Mouse (Mus musculus): ENCODE data around the gene Adam22. TPM values are rescaled to one million over a fixed set of nuclear protein-coding genes. Genes with fewer than 3 reads are reported as not detected.
A peak's percentile ranks its signal among the peaks of the same experiment; 100 is the strongest.
"Not testable (repeated sequence)": the region's sequence is repeated elsewhere in the genome, so short reads cannot be mapped to it uniquely, and the experiment has no call there.

The Adam22 gene
- total RNA-seq, 2 experiments from 2014 or later: 1.3 to 2.3 TPM

DNA sequence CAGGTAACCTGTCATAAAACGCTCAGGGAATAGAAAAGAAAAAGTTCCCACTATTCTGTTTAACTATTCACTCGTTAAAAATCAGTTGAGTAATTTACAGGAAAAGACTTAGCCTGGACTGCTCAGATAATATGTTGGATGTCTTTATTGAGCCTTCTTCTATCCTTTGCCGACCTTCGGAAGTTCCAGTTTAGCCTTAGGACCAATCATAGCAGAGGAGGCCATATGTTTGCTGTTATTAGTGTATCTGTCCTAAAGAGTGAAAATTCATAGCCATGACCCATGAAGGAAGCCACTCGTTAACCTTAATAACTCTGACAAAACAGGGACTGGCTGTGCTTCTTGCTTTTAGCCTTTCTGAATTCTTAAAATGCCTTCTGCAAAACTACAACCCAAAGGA lies 41.3 kb downstream of the Adam22 start:
- no peak for DNase-seq

DNA sequence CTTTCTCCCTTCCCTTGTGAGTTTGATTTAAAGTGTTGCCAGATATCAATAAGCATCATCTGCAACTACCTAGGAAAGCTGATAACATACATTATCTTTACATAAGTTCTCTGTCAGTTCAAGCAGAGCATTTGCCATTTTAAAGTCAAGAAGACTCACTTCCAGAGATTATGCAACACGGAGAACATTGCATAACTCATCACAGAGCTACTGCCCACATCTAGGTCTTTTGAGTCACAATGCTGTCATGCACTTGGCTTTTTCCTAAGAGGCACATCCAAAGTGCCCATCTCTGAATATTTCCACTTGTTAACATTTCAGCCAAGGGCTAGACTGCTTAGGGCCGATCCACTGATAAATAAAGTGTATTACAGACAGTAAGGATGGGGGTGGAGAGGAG lies 55.6 kb downstream of the Adam22 start:
- no peak for DNase-seq

DNA sequence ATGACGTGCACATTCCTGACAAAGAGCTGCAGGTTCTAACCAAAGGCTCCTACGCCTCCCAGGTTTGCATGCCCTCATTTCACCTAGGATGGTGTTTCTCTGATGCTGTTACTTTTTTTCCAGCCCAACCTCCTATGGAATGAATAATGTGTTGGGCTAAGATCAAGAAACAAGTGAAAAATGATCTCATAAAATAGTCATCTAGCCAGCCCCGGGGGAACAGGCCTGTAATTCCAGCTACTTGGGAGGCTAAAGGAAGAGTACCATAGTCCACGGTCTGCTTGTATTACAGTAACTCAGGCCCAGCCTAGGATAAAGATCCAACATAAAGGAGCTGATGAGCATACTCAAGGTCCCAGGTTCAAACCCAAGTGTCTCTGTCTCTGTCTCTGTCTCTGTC lies 57.1 kb downstream of the Adam22 start:
- DNase-seq: peak; percentile 14

DNA sequence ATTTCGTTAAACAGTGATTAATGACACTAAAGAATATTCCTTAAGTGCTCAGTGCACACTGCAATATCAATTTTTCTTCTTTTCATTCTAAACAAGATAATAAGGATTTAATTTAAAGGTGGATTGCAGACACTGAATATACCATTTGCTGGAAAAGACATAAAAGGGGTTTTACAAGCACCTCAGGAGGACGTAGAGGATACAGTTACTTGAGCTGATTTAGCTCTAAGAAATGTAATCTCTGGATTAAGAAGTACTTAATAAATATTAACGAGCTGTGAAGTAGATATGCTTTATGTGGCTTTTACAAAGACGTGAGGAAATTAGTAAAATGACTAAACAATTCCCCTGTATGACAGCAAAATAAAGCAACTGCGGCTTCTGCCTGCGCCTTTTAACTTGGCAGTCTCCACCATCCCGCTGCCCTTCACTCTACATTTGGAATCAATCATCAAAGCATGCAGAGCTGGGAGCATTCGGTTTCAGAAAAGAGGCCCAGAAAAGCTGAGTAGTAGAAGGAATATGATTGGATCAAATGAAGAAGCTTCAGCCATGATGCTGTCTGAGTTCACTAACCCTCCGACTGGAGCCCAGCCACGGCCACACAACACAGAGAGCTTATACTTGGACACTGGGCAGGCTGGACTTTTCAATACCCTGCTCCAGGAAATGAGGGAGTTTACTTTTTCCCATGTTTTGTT lies 70.1 kb downstream of the Adam22 start:
- DNase-seq: no peak

DNA sequence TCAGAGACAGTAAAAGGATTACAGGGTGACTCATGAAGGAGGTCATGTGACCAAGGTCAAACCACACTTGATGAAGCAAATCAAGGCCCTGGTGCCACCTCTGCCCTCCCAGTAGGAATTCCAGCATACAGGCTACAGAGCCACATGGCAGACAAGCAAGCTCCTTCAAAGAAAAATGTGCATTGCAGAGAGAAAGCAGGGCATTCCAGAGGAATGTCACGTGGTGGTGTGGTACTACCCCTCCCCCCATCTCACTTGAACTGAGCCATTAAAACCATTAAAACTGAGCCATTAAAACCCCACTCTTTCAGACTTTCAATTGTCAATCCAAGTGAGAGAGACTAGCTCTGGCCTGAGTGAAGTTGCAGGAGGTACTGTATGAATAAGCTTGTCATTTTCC lies 74.7 kb downstream of the Adam22 start:
- no peak for DNase-seq

DNA sequence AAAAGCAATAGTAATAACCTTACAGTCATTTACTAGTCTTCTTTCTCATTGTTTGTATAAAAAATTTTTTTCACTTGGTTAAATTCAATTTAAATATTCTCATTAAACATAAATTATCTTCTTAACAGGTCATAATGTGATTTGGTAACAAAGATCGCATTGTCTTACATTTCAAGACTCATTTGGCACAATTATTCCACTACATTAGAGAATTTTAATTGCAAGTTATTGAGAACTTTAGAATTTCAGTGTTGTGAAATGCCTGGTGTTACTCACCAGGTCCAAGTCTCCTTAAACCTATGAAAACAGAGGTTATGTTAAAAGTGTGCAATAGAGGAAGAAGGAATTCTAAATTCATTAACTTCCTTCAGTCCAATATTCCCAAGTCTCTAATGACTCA lies 76.5 kb downstream of the Adam22 start:
- DNase-seq: no peak

DNA sequence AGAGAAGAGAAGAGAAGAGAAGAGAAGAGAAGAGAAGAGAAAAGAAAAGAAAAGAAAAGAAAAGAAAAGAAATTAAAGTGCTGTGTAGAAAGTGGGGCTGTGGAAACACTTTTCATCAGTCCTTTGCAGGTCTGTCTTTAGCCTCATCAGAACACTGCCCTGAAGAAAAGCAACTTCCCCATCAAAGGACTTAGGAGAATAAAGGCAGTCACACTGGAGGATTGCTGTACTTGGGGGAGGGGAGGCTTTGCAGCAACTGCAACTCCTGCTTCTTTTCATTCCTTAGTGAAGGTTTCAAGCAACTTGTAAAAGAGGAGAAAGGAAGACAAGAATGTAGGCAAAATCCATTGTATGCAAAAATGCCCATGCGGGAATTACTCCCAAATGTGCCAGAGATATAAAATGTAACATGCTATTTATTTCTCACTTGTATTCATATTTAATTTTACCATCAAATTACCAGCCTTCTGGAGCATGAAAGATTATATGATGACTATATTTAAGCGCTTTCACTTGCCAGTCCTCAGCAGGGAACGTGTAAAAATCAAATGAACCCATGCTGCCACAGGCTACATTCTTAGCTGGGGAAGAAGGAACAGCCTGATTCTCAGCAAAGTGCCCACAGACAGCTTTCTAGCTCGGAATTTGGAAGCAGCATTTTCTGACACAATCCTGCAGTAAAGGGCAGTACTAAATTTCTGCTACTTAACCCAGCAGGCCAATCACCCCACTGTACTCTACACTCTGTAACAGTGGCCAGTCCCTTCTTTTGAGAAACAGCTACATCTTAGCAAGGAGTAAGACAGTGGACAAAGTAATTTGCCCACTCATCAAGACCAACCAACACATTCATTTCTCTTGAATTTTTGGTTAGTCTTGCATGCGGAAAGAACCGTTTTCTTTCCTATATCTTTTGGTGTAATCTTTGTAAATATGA lies 78.0 kb downstream of the Adam22 start:
- no peak for DNase-seq

DNA sequence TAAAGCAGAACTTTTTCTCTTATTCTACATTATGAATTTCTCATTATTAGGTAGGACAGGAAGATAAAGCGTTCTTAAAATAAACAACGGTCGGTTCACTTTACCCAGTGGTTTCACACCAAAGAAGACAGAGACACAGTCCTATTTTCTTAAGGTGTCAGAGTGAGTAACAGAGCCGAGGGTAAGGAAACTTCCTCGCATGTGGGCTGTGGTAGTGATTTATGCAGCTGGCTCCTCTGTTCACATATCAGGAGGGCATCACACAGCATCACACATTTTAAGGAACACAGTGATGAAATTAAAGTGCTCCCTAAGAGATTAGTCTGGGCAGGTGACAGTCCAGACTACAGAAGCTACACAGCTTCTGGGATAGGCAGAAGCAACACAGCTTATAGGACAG lies 83.8 kb downstream of the Adam22 start:
- no peak for DNase-seq

DNA sequence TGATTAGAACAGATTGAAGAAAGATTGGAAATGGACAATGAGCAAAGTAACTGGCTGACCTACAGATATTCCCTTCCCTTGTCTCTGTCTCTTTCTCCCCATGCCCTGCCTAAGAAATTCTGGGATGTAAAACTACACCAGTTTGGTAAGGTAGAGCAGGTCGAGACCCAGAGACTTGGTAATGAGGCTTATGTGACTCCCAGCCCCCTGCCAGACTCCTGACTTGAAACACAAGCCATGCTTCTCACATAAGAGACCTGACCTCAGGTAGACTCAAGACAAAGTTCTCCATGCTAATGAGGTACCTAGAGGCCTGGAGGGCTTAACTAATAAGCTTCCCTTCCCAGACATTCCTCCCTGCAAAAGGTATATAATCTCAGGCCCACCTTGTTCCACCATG lies 91.8 kb downstream of the Adam22 start:
- no peak for DNase-seq

DNA sequence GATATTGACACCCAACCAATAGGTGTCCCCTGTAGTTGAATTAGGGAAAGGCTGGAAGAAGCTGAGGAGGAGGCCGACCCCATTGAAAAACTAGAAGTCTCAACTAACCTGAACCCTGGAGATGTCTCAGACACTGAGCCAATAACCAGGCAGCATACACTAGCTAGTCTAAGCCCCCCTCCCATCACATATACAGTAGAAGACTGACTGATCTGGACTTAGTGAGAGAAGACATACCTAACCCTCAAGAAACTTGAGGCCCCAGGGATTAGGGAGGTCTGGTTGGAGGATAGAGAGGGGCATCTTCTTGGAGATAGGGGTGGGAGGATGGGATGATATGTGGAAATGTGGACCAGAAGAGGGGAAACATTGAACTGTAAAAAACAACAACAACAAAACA lies 110.6 kb downstream of the Adam22 start:
- no peak for DNase-seq

DNA sequence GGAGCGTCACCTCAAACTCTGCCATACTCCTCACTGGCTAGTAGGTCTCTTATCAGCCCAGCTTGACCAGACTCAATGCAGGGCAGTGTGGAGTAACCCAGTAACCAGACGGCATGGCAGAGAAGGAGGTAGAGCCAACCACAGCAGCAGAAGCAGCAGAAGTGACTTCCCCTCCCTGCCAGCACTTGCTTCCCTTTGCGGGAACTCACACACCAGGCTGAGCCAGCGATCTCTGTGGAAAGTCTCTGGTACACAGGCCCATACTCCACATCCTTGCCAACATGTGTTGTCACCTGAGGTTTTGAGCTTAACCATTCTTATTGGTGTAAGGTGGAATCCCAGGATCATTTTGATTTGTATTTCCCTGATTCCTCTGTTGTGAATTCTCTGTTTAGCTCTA lies 111.5 kb downstream of the Adam22 start:
- no peak for DNase-seq

DNA sequence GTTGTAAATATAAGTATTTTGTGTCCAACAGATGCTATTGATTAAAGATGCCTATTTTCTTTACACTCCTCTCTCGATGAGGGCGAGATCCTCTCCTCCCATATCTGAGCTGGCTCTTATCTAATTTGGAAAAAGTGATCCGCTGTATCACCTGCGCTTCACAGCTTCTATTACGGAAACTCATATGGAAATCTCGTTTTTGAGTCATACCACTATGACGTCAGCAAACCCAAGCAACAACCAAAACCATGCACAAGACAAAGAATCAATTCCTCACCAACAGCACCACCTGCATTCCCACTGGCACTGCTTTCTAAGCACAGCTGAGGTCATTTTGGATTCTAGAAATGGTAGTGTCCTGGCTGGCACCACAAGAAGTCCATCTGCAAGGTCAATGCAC lies 123.3 kb downstream of the Adam22 start:
- DNase-seq: no peak

DNA sequence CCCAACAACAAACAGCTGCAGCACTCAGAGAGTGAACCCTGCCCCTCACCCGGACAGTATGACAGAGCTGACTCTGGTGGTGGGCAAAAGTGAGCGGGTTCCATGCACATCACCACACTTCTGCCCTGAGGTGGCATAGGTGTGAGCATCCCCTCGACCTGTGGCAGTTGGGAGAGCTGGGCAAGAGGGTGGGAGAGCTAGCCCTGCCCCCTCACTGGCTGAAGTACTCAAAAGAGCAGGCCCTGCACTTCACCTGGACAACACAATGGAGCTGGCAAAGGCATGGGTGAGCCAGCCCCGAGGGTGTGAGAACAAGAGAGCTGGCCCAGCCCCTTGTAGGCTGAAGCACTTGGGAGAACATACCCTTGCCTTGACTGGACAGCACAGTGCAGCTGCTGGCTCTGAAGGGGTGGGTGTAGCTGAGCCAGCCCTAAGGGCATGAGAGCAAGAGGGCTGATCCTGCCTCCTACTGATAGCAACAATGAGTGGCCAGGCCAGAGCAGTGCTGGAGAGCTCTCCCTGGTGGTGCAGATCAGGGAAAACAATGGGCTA lies 124.8 kb downstream of the Adam22 start:
- DNase-seq: no peak

DNA sequence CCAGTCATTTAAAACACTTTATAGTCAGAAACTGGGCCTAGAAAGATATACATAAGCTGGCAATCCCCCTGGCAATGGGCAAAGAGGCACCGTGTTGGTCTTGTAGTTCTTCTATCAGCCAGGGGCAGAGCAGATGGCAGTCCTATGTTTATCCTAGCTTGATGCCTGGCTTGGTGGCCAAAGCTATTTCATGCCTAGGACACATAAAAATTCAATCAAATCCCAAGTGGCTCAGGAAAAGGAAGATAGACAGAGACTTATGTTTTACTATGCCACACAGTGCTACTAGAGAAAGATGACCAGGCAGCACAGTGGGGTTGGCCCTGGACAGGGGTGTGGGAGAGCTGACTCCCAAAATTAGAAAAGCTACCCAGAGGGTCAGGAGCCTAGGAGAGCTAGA lies 125.3 kb downstream of the Adam22 start:
- no peak for DNase-seq

DNA sequence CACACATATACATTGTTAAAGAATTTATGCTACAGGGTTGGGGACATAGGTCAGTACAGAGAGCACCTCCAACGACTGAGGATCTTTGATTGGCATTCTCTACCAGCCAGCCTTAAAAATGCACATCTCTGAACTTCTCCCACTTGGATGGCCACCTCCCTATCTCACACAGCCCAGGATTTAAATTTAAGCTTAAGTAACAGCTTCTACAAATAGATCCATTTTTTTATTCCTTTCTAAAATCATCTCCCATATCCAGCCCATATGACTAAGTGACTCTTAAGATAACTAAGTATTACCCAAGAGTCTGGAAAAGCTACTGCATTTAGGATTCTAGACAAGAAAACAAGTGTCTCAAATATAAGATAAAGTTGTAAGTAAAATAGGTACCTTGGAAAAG lies 140.9 kb downstream of the Adam22 start:
- no peak for DNase-seq

DNA sequence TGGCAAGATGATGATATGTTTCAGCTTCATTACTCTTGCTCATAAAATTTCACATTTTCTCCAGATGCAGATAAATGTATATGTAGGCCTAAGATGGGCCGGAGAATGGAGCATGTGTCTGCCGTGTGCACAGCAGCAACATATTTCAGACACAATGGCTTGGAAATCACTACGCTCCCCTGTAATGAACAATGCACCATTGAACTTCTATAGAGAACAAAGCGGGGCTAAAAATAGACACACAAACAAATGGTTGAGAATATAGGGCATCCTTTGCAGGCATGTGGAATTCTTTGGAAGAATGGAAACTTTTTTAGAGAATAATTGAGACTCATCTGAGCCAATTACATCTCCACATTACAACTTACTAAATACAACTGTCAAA lies 143.6 kb downstream of the Adam22 start:
- no peak for DNase-seq

DNA sequence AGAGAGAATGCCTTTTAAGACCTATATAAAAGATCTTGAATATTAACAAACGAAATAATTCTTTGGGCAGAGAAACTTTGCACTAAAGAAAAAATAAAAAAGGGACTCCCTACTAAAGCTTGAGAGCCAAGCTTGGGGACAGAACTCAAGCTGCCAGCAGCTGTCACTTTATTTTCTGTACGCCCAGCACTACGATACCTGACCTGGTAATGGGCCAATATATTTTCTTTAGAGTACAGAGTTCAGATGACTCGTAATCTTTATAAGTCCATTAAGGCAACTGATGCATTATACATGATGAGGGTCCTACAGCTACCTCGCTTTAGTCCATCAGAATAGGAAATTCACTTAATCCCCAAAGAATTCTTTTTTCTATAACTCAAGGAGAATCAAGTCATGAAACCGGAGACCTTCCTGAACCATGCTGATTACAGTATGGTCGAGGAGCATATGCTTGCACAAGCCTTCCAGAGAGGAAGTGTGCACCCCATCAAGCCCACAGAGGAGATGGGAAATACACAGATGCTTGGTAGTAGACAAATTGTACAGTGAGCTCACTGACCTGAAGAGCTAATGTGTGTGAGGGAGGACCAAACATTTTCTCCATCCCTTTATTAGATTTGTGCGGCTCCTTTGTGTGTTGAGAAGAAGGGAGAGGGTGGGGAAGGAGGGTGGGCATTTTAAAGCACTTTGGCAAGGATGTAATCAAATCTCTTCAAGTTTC lies 144.2 kb downstream of the Adam22 start:
- no peak for DNase-seq

DNA sequence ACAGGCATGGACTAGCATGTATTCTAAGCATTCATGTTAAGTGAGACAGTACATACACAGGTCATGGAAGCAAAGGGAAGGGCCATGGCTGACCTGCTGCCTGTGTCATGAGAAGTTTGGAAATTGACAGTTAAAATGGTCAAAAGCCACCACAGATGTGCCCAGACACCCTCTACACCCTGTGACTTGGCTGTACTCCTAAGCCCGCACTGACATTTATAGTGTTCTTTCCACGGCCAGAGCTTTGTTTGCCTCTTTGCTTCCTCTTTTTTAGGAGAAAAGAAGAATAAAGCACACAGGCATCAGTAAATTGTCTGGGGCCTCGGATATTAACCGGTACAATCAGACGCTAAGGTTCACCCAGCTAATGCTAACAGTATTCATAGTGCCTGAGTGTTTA lies 146.3 kb downstream of the Adam22 start:
- DNase-seq: no peak

DNA sequence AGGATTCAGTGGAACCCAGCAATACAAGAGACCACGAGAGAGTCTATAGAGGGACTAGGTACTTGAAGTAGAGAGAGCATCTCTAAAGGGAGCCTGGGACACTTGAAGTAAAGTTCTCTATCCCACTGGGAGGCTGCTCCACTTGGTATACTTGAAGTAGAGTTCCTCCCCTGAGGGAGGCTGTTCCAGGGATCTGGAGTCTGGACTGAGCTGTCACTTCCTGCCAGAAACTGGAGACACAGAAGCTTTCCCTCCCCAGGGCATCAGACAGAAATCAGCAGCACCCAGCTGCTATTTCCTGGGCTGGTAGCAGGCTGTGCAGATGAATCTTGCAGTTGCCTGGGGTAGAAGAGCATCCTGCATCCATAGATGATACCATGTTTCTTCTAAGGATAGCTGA lies 152.1 kb downstream of the Adam22 start:
- DNase-seq: no peak

DNA sequence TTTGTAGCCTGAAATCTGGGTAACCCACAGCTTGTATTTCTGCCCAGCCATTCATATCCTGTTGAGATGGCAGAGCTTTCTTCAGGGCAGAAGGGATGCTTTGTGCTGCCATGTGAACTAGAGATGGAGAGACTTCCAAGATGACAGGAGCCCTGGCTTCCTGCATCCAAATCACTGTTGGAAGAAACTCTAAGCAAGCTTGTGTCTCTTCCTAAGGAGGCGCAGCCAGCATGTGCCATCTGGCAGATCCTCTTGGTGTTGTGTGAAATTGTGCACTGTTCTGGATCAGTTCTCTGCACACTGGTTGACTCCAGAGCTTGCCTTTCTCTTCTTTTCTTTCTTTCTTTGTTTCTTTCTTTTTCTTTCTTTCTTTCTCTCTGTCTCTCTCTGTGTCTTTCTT lies 183.0 kb downstream of the Adam22 start:
- DNase-seq: not testable (repeated sequence)

DNA sequence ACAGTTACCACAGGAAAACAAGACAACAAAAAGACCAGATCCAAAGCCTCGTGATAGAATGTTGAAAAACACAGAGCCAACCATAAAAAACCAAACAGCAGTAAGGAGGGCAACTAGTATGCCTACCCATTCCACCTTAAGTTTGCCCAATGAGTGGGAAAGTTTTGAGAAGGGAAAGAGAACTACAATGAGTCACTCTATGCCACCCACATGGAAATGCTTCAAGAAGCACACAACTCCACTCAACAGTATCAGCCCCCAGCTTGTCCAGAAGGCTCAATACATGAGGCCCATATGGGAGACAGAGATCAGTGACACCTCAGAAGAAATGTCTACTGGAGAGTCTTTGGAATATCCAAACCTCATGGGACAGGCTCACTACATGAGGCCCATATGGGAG lies 187.3 kb downstream of the Adam22 start:
- DNase-seq: no peak

DNA sequence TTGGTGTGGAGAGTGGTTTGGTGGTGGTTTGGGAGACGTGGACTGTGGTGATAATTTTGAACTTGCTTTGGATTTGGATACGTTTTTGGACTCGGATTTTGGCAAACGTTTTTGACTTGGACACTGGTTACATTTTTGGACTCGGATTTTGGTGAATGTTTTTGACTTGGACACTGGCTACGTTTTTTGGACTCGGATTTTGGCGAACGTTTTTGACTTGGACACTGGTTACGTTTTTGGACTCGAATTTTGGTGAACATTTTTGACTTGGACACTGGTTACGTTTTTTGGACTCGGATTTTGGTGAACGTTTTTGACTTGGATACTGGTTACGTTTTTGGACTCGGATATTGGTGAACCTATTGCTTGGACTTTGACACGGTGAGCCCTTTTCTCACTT lies 189.8 kb downstream of the Adam22 start:
- no peak for DNase-seq

DNA sequence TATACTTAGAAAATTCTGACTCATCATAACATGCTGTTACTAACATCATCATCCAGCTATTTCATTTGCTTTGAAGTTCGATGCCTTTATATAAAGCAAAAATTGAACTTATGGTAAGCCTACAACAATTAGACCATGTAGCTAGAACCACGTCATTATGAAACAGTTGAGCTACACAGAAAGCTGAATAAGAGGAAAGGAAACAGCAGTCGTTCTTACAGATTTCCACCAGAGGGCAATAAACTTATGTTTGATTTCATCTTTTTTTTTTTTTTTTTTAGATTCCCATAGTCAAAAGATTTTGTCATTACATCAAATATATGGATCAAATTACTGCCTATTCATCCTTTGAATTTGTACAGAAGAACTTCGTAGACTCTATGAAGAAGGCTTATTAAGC lies 203.2 kb downstream of the Adam22 start:
- no peak for DNase-seq
